Mouse (Mus musculus) embryo, embryonic 9.5 days (tissue): ENCODE data around the gene Slc25a25.

Experiments
- DNase-seq: peaks from one replicate; pipeline ENCODE4 v3.0.0-alpha.2; 2017; ENCODE audit errors: extremely low spot score

Slc25a25 gene

GRCm38 (mm10) chr2:32407144-32407824 lies 44.0 kb downstream of the Slc25a25 start:
- no peak for DNase-seq

DNA sequence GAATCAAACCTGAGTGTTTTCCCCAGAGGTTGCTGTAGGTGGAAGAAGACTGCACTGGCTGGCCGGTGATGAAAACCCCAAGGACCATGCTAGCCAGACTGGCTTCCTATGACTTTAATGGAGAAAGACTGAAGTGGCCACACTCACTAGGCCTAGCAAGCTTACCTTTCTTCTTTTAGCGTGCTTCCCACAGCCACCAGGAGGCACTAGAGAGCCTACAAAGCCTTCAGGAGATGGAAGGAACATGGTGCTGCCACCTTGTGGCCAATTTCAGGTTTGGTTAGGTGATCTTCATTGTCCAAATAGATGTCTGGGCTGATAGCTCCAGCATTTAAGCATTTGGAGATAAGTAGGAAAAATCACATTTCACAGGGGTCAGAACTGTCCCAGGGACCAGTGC lies 46.6 kb downstream of the Slc25a25 start:
- DNase-seq = peak; percentile 90

- DNase-seq = no peak
Observed at GRCm38 (mm10) chr2:32396695-32397094, 54.5 kb downstream of the Slc25a25 start.

DNA sequence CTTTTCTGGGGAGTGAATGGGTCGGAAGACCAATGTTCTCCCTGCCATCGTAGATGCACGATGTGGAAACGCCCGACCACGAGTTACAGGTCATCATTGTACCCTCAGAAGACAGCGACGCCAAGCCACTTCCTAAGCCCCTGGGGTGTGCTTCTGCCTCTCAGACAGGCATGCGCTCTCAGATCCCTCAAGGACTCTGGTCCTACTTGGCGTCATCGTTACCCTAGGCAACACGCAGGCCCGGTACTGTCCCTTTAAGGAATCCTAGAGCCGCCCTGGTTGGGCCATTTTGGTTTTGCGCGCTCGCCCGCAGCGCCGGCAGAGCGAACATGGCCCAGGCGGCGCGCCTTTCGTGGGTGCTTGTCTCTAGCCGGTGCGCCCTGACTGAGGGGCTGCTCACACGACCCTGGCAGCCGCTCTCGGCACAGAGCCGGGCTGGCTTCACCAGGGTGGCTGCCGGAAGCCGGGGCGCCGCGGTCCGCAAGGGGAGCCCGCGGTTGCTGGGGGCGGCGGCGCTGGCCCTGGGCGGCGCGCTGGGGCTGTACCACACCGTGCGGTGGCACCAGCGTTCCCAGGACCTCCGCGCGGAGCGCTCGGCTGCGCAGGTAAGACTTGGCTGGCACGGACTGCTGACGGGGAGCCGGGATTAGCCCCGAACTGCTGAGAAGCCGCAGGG lies 55.2 kb downstream of the Slc25a25 start:
- peak; percentile 89 for DNase-seq

GRCm38 (mm10) chr2:32395484-32395945 lies 55.7 kb downstream of the Slc25a25 start, which contains the start of gene Ptges2:
TSS of gene Ptges2 (plus strand) at chr2:32395896.
- DNase-seq = peak; percentile 95

DNA sequence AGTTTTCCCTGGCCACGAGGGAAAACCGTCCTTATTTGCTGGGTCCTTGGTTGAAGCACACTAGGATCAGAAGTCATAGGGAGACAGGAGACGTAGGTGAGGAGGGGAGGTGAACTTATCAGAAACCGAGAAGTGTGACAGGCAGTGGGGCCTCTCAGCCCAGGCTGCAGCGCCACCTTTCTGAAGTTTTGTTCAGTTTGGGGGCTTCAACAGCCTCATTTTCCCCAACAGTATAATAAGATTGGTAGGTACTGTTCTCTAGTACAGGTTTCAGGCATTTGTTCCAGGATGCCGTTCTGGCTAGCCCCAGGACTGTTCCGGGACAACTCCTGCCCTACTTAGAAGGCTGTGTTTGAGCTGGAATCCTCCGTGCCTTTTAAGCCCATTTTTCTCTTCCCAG lies 56.3 kb downstream of the Slc25a25 start:
- DNase-seq = peak; percentile 52

DNA sequence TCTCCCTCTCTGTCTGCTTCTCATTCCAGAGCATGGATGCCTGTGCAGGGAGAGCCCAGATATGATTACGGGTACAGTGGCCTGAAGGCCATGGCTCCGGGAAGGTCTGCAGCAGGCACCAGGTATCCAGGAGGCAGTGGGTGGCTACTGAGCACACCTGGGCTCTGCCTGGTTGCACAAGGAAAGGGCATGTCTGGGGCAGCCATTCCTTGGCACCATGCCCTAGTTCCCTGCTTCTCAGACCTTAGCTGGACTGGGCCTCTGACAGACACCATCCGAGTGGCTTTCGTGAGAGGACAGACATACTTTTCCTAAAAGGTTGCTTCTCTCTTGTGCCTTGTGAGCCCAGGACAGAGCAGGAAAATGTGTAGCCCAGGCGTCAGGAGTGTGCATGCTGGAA lies 59.2 kb downstream of the Slc25a25 start:
- no peak for DNase-seq

DNA sequence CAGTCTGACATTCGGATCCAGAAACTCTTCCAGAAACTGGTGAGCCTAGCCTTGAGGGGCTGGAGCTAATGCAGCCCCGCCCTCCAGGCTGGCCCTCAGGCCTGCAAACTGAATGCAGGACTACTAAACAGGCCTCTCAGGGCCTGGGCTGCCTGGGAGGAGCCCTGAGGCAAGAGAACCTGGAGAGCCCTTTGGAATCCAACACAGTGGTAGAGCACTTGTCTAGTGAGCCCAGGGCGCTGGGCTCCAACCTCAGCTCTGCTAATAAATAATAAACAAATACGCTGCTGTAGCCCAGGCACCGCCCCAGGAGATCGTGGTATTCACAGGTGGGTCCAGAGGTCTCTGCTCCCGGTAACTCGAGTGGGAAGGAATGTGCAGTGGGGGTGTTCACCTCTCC lies 60.4 kb downstream of the Slc25a25 start:
- DNase-seq = no peak

DNA sequence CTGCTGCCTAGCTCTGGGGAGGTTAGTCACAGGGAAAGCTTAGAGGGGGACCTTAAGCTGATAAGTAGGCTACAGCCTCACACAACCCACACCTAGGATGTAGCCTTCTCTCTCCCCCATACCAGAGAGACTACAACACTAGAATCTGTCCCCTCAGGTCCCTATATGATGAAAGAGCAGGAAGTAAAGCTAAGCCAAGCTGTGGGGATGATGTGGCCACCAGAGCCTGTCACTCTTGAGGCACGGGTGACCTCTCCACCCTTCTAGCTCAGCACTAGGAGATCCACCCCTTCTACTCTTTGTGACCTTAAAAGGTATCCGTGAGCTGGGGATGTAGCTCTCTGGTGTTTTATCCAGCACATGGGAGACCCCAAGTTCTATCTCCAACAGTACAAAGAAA lies 62.1 kb downstream of the Slc25a25 start:
- DNase-seq = no peak

DNA sequence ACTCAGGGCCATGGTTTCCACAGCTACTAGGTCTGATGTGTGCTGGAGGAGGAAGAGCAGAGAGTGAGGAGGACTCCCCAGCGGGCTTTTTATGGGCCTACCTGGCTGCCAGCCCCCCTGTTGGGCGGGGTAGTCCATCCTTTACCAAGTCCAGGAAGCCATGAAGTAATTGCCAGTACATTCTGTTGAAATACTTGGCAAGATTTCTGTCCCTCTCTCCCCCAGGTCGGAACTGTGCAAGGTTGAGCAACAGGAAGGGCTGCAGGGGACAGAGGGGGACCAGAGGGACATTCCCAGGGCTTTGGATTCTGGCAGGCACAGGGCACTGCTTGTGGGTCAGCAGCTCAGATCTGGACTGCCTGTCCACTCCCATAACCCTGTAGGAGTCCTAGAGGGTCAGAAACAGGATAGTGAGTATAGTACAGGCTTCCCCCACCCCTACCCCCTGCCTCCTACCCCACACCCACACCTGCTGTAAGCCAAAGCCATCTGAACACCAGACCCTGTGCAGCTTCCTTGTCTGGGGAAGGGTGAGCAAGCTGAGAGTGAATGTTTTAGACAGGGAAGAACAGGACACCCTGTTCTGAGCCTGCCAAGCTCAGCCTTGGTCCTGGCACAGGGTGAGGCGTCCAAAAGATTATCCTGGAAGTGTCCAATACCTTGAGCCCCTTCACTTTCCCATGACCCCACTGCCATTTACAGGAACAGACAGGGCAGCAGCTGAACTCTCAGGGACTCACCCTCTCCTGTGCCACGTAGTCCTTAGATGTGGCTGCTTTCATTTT lies 63.3 kb downstream of the Slc25a25 start, which contains the start of gene Lcn2:
TSS of gene Lcn2 (minus strand) at position 547 of the 785 bp plus-strand sequence.
- DNase-seq = no peak

DNA sequence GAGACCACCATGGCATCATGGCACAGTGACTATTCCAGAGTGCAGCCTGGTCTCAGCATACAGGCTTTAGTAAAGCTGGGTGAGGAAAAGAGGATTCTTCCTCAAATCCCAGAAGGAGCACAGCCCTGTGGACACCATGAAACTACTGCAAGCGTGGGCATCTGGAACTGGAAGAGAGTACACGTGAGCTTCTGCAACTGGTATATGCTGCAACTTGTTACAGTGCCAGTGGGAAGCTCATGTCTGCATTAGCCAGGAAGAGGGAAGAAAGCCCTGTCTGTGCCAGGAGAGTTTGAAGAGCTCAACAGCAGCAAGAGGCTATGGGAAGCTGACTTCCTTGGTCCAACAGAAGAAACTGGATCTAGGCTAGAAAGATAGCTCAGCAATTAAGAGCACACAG lies 68.6 kb downstream of the Slc25a25 start:
- DNase-seq = no peak

GRCm38 (mm10) chr2:32381775-32382223 lies 69.4 kb downstream of the Slc25a25 start, which contains the start of gene 1110008P14Rik:
TSS of gene 1110008P14Rik (minus strand) at chr2:32381938.
- DNase-seq = peak; percentile 95

DNA sequence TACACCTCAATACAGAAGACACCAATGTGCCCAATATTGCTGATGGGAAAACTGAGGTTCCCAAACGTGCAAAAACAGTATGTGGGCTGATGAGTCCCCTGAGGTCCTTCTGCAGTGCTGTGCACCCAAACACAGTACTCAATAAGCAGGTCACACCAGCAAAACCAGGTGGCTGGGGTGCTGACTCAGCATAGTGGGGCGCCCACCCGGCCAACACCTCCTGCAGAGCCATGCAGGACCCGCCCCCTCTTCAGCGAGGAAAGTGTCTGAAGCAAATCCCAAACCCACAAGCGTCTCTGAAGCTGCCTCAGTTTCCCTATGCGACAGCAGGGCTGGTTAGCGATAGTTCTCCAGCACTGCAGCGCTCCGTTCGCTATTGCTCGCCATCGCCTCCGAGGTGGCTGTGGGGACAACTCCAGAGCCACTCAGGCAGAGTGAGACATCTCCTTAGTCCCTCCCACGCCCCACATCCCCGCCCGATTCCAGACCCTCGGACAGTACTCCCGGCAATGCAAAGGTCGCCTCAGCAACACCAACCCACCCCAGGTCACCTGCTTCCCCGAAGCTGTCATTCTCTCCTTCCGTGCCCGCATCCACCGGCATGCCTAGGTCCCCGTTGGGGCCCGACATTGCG lies 70.0 kb downstream of the Slc25a25 start:
- DNase-seq = no peak

DNA sequence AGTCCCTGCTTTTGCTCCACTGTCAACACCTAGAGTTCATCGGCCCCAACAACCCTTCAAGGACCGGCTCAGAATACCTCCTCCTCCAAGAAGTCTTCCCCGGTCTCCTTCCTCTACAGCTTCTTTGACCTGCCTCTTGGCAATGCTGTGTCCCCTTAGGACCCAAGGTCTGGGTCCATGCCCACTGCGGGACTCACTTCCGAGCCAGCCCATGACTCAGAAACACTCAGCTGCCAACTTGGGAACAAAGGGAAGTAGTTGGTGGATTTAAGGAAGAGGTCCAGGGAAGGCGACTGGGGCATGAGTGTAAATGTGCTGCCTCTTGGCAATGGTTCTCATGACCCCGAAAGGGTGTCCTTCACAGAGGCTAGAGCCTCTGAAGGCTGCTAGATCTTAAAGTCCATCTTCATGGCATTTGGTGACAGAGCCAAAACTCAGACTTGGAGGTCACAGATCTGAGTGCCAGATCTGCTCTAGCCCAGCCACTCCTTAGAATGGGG lies 71.2 kb downstream of the Slc25a25 start:
- DNase-seq = no peak

DNA sequence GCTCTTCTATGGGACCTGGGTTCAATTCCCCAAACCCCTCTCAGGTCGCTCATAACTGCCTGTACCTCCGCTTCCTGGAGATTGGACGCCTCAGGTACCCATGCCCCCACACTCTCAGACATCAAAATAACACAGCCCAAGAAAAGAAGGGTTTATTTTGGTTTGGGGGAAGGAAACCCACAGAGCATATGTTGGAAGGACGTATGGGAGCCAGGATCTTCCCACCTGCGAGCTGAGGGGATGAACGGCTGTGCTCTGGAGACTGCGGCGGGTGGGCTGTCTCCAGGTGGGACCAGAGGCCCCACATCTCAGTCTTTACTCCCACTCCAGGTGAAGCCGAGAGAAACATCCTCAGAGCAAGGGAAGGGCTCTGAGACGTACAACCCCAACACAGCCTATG lies 74.3 kb downstream of the Slc25a25 start:
- no peak for DNase-seq

DNA sequence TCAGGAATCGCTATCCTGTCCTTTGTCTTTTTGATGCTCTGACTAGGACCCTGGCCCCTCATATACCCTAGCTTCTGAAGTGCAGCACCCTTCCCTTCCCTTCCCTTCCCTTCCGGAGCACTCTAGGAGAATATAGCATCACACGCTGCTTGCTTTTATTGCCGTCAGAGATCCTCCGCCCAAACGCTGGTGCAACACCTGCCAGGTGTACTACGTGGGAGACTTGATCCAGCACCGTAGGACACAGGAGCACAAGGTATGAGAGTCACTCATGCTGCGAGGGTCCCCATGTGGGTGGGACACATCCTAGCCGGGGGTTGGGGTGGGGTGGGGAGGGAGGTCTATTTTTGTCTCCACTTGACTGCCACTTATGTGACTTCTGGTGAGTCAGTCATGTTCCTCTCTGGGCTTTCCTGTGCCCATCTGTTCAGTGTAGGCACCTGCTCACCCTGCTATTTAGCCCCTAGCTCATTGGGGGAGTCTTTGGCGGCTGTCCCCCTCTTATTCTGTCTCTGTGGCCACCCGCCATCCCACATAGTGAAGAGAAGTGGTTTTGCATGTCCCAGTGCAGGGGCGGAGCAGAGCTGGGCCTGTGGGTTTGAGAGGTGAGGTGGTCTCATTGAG lies 75.8 kb downstream of the Slc25a25 start:
- DNase-seq = no peak

DNA sequence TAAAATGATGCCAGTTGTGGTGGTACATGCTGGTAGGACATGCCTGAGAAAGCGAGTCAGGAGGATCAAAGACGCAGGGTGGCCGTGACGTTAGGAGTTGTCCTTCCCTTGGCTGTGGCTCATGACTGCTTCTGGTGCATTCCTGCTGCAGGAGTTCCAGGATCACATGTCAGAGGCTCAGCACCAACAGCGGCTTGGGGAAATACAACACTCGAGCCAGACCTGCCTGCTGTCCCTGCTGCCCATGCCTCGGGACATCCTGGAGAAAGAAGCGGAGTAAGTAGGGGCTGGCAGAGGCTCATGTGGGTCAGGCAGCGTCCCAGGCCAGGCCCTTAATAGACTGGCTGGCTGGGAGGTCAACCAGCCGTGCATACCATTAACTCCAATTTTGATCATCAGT lies 77.1 kb downstream of the Slc25a25 start:
- no peak for DNase-seq

DNA sequence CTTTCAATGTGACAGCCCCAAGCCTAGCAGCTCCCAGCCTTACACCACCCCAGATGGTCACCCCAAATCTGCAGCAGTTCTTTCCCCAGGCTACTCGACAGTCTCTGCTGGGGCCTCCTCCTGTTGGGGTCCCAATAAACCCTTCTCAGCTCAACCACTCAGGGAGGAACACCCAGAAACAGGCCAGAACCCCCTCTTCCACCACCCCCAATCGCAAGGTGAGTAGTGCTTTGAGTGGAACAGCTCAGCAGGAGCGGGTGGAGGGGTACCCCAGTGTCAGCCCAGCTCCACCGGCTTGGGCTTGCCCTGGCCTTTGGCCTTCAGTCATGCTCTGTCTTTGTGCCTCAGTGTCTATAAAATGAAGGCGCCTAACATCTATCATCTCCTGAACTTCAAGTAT lies 83.9 kb downstream of the Slc25a25 start:
- no peak for DNase-seq
